Mouse (Mus musculus): ENCODE results near the gene Fsd1. TPM values are rescaled to one million over a fixed set of nuclear protein-coding genes. Genes with fewer than 3 reads are reported as not detected.

Gene Fsd1
- total and polyA plus RNA-seq, 3 experiments = 0.21 TPM; not detected in 2

- dilution Hi-C loops (cut with MboI; ENCODE audit: extremely low pct_ligation_motif_present, extremely low pct_unique_long_range_greater_than_20kb, low sequenced_read_pairs) = no loop called here
- H3K36me3 ChIP-seq (replicated peaks in 1 of 2; ENCODE audit: control insufficient read depth in 1 of 2, insufficient read depth in 1 of 2, low read length in 1 of 2) = peaks cover 30 to 88% of the 10 kb centered on the region in 2 experiments
Observed at GRCm38 (mm10) chr17:56024931-56025330, 38.6 kb downstream of the Fsd1 start.

GRCm38 (mm10) chr17:56026303-56026702, 40.0 kb downstream of the Fsd1 start:
- Histone ChIP-seq H3K4me3 (replicated peaks in 1 of 3; ENCODE audit: low read depth in 2 of 3, low read length in 2 of 3, poor library complexity in 1 of 3) (no peak overlapping the region), H3K4me2 (ENCODE audit: insufficient read depth, low read depth, poor library complexity, severe bottlenecking) (no peak overlapping the region), H3K27me3 (replicated peaks) (no peaks in the 10 kb centered on the region), H3K4me1 (ENCODE audit: control insufficient read depth in 1 of 2, insufficient read depth in 2 of 2) (peaks cover 38 to 96% of the 10 kb centered on the region in 2 experiments), H3K27ac (ENCODE audit: insufficient read depth, low read depth) (no peak overlapping the region), H3K9ac (ENCODE audit: insufficient read depth, low read depth) (no peak overlapping the region), H3K36me3 (replicated peaks in 1 of 2; ENCODE audit: control insufficient read depth in 1 of 2, insufficient read depth in 1 of 2, low read length in 1 of 2) (peaks cover 35 to 90% of the 10 kb centered on the region in 2 experiments), H3K9me3 (replicated peaks; ENCODE audit: low read length) (no peaks in the 10 kb centered on the region), H3K79me2 (replicated peaks; ENCODE audit: control insufficient read depth, extremely low read depth, insufficient read depth, poor library complexity, severe bottlenecking) (peaks cover 51% of the 10 kb centered on the region)
- in situ Hi-C loops (cut with MboI; ENCODE audit: low pct_ligation_motif_present, low pct_unique_long_range_greater_than_20kb, low sequenced_read_pairs) (no loop called here), dilution Hi-C loops (cut with MboI; ENCODE audit: extremely low pct_ligation_motif_present, extremely low pct_unique_long_range_greater_than_20kb, low sequenced_read_pairs) (no loop called here)
- TF ChIP-seq NRF1 (IDR thresholded peaks at IDR 0.05; ENCODE audit: low read depth, low read length) (no peak), UBTF (IDR thresholded peaks at IDR 0.05; ENCODE audit: low read depth, low read length) (no peak), CHD2 (IDR thresholded peaks at IDR 0.05; ENCODE audit: low read length) (no peak), EP300 (IDR thresholded peaks at IDR 0.05; ENCODE audit: low read length) (no peak), USF2 (conservative IDR thresholded peaks at IDR 0.05; ENCODE audit: low read depth, low read length) (no peak), BHLHE40 (IDR thresholded peaks at IDR 0.05; ENCODE audit: low read depth, low read length) (no peak), HCFC1 (IDR thresholded peaks at IDR 0.05; ENCODE audit: low read depth, low read length) (no peak)
- DNase-seq (ENCODE audit: extremely low read depth) = no peak

More at GRCm38 (mm10) chr17:56024931-56025330, 38.6 kb downstream of the Fsd1 start:
- Histone ChIP-seq H3K4me1 (ENCODE audit: control insufficient read depth in 1 of 2, insufficient read depth in 2 of 2) (peaks cover 36 to 97% of the 10 kb centered on the region in 2 experiments), H3K27me3 (replicated peaks) (no peaks in the 10 kb centered on the region), H3K9ac (ENCODE audit: insufficient read depth, low read depth) (no peak overlapping the region), H3K4me2 (ENCODE audit: insufficient read depth, low read depth, poor library complexity, severe bottlenecking) (no peak overlapping the region), H3K4me3 (replicated peaks in 1 of 3; ENCODE audit: low read depth in 2 of 3, low read length in 2 of 3, poor library complexity in 1 of 3) (no peak overlapping the region), H3K27ac (ENCODE audit: insufficient read depth, low read depth) (no peak overlapping the region), H3K9me3 (replicated peaks; ENCODE audit: low read length) (no peaks in the 10 kb centered on the region), H3K79me2 (replicated peaks; ENCODE audit: control insufficient read depth, extremely low read depth, insufficient read depth, poor library complexity, severe bottlenecking) (peaks cover 38% of the 10 kb centered on the region)
- in situ Hi-C loops (cut with MboI; ENCODE audit: low pct_ligation_motif_present, low pct_unique_long_range_greater_than_20kb, low sequenced_read_pairs) = no loop called here
- DNase-seq (ENCODE audit: extremely low read depth) = no peak
- TF ChIP-seq MXI1 (IDR thresholded peaks at IDR 0.05; ENCODE audit: low read depth, low read length) (no peak), HCFC1 (IDR thresholded peaks at IDR 0.05; ENCODE audit: low read depth, low read length) (no peak), KAT2A (IDR thresholded peaks at IDR 0.05; ENCODE audit: insufficient replicate concordance, low read length) (no peak), EP300 (IDR thresholded peaks at IDR 0.05; ENCODE audit: low read length) (no peak), ETS1 (conservative IDR thresholded peaks at IDR 0.05; ENCODE audit: low read depth, low read length) (no peak), BHLHE40 (IDR thresholded peaks at IDR 0.05; ENCODE audit: low read depth, low read length) (no peak), GABPA (IDR thresholded peaks at IDR 0.05; ENCODE audit: insufficient replicate concordance, low read depth, low read length) (no peak), CHD1 (IDR thresholded peaks at IDR 0.05; ENCODE audit: low read depth, low read length) (no peak), CTCF (conservative IDR thresholded peaks at IDR 0.05 in 1 of 2, IDR thresholded peaks at IDR 0.05 in 1 of 2; ENCODE audit: low read depth in 2 of 2, low read length in 2 of 2) (no peak), ELF1 (IDR thresholded peaks at IDR 0.05; ENCODE audit: low read depth, low read length) (no peak), SIN3A (IDR thresholded peaks at IDR 0.05; ENCODE audit: low read length) (no peak), TBP (conservative IDR thresholded peaks at IDR 0.05; ENCODE audit: low read depth, low read length) (no peak), NELFE (IDR thresholded peaks at IDR 0.05; ENCODE audit: low read depth, low read length) (no peak), NRF1 (IDR thresholded peaks at IDR 0.05; ENCODE audit: low read depth, low read length) (no peak), SMC3 (IDR thresholded peaks at IDR 0.05; ENCODE audit: low read depth, low read length) (no peak), MYC (IDR thresholded peaks at IDR 0.05; ENCODE audit: low read depth, low read length) (no peak), CHD2 (IDR thresholded peaks at IDR 0.05; ENCODE audit: low read length) (no peak), JUND (conservative IDR thresholded peaks at IDR 0.05; ENCODE audit: low read depth, low read length) (no peak), PAX5 (IDR thresholded peaks at IDR 0.05; ENCODE audit: low read length) (no peak)

Data from CH12.LX (cell line).